Mouse (Mus musculus) heart, adult 2 months (tissue): Measurements from ENCODE around the gene Cap1.

Source experiments
- CTCF ChIP-seq: fragments of 200-600 bp; IDR thresholded peaks from 2 replicates; pipeline ENCODE4 v1.8.1; 2022; ENCODE audit warnings: antibody characterized with exemption, mild to moderate bottlenecking, moderate library complexity
- EP300 ChIP-seq: fragments of 200-500 bp; IDR thresholded peaks from 2 replicates; pipeline ENCODE4 v1.6.1; 2011; ENCODE audit warnings: low read depth, low read length, control low read depth; ENCODE audit not compliant: insufficient read depth
- POLR2A ChIP-seq: fragments of 200-500 bp; IDR thresholded peaks from 2 replicates; pipeline ENCODE4 v1.6.1; 2011; ENCODE audit warnings: mild to moderate bottlenecking, low read depth, low read length, control low read depth; ENCODE audit not compliant: insufficient read depth

DNA sequence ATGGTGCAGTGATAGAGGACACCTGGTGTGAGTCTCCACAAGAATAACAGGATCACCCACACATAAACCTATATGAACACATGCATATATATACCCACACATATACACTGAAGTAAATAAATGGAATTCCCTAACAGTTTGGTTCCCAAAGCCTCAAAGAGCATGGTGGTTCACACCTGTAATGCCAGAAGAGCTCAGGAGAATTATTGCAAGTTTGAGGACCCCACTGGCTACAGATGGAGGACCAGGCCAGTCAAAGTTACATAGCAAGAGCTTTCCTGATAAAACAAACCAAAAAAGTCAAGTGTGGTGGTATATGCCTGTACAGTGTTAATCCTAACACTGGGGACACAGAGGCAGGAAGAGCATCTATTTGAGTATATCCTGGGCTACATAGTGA, 34.3 kb downstream of the Cap1 start:
- TF ChIP-seq EP300 (no peak), CTCF (no peak), POLR2A (no peak)
